Mouse (Mus musculus): ENCODE measurements around the gene Mnat1. TPM values are rescaled to one million over a fixed set of nuclear protein-coding genes. Genes with fewer than 3 reads are reported as not detected.

Gene Mnat1
- polyA plus RNA-seq, 1 experiment from 2014 or later, result 36.6 TPM

GRCm38 (mm10) chr12:73207008-73207407, 83.5 kb downstream of the Mnat1 start:
- H3K4me1 ChIP-seq (ENCODE audit: control insufficient read depth, insufficient read depth, low read length), result 0 out of 2 replicates have a peak, but pooled peaks cover 9% of the 10 kb centered on the region
- H3K4me3 ChIP-seq (ENCODE audit: low read depth, low read length), result no peak overlapping the region
- H3K9me3 ChIP-seq (ENCODE audit: control insufficient read depth, low read depth, low read length), result no peaks in the 10 kb centered on the region
- no peaks in the 10 kb centered on the region for H3K36me3 ChIP-seq (ENCODE audit: control insufficient read depth, insufficient read depth, low read length)
- ATAC-seq (ENCODE audit: insufficient number of reproducible peaks, insufficient read depth, low FRiP score, low read depth), result no peak
- 63% methylated on average over 4 of the region's 4 CpGs for WGBS
- no peak overlapping the region for H3K4me2 ChIP-seq (replicated peaks; ENCODE audit: low read depth, low read length)
- H3K9ac ChIP-seq (replicated peaks; ENCODE audit: low read depth, low read length), result no peak overlapping the region
- H3K27ac ChIP-seq (ENCODE audit: low read length), result no peak overlapping the region; the same call in 1 of the 2 replicates
- H3K27me3 ChIP-seq (ENCODE audit: control insufficient read depth, insufficient read depth, low read length), result no peaks in the 10 kb centered on the region

- Histone ChIP-seq H3K4me1 (ENCODE audit: control insufficient read depth, insufficient read depth, low read length) (0 out of 2 replicates have a peak, but pooled peaks cover 9% of the 10 kb centered on the region), H3K36me3 (ENCODE audit: control insufficient read depth, insufficient read depth, low read length) (no peaks in the 10 kb centered on the region), H3K27ac (ENCODE audit: low read length) (no peak overlapping the region), H3K4me2 (replicated peaks; ENCODE audit: low read depth, low read length) (no peak overlapping the region), H3K9me3 (ENCODE audit: control insufficient read depth, low read depth, low read length) (no peaks in the 10 kb centered on the region), H3K9ac (replicated peaks; ENCODE audit: low read depth, low read length) (no peak overlapping the region), H3K4me3 (ENCODE audit: low read depth, low read length) (no peak overlapping the region), H3K27me3 (ENCODE audit: control insufficient read depth, insufficient read depth, low read length) (no peaks in the 10 kb centered on the region)
- 47% methylated on average over 1 of the region's 1 CpGs for WGBS
- no peak for ATAC-seq (ENCODE audit: insufficient number of reproducible peaks, insufficient read depth, low FRiP score, low read depth)
Observed at GRCm38 (mm10) chr12:73207461-73207860, 83.9 kb downstream of the Mnat1 start.

- Histone ChIP-seq H3K9ac (replicated peaks; ENCODE audit: low read depth, low read length) (no peak overlapping the region), H3K27me3 (ENCODE audit: control insufficient read depth, insufficient read depth, low read length) (no peaks in the 10 kb centered on the region), H3K9me3 (ENCODE audit: control insufficient read depth, low read depth, low read length) (no peaks in the 10 kb centered on the region), H3K4me3 (ENCODE audit: low read depth, low read length) (no peak overlapping the region), H3K4me2 (replicated peaks; ENCODE audit: low read depth, low read length) (no peak overlapping the region), H3K27ac (ENCODE audit: low read length) (no peak overlapping the region), H3K4me1 (ENCODE audit: control insufficient read depth, insufficient read depth, low read length) (0 out of 2 replicates have a peak, but pooled peaks cover 9% of the 10 kb centered on the region), H3K36me3 (ENCODE audit: control insufficient read depth, insufficient read depth, low read length) (no peaks in the 10 kb centered on the region)
- no peak for ATAC-seq (ENCODE audit: insufficient number of reproducible peaks, insufficient read depth, low FRiP score, low read depth)
- WGBS, result 93% methylated on average over 4 of the region's 4 CpGs
Observed at GRCm38 (mm10) chr12:73208518-73208917, 85.0 kb downstream of the Mnat1 start.

GRCm38 (mm10) chr12:73209117-73209516, 85.6 kb downstream of the Mnat1 start:
- H3K9me3 ChIP-seq (ENCODE audit: control insufficient read depth, low read depth, low read length), result no peaks in the 10 kb centered on the region
- no peak overlapping the region for H3K4me3 ChIP-seq (ENCODE audit: low read depth, low read length)
- 0 out of 2 replicates have a peak, but pooled peaks cover 9% of the 10 kb centered on the region for H3K4me1 ChIP-seq (ENCODE audit: control insufficient read depth, insufficient read depth, low read length)
- H3K27me3 ChIP-seq (ENCODE audit: control insufficient read depth, insufficient read depth, low read length), result no peaks in the 10 kb centered on the region
- no peak for ATAC-seq (ENCODE audit: insufficient number of reproducible peaks, insufficient read depth, low FRiP score, low read depth)
- H3K36me3 ChIP-seq (ENCODE audit: control insufficient read depth, insufficient read depth, low read length), result no peaks in the 10 kb centered on the region
- WGBS, result 62% methylated on average over 1 of the region's 1 CpGs
- H3K27ac ChIP-seq (ENCODE audit: low read length), result no peak overlapping the region
- H3K9ac ChIP-seq (replicated peaks; ENCODE audit: low read depth, low read length), result no peak overlapping the region
- no peak overlapping the region for H3K4me2 ChIP-seq (replicated peaks; ENCODE audit: low read depth, low read length)

GRCm38 (mm10) chr12:73210454-73210853, 86.9 kb downstream of the Mnat1 start:
- WGBS, result 52% methylated on average over 3 of the region's 3 CpGs
- Histone ChIP-seq H3K27me3 (ENCODE audit: control insufficient read depth, insufficient read depth, low read length) (no peaks in the 10 kb centered on the region), H3K4me2 (replicated peaks; ENCODE audit: low read depth, low read length) (no peak overlapping the region), H3K9ac (replicated peaks; ENCODE audit: low read depth, low read length) (no peak overlapping the region), H3K9me3 (ENCODE audit: control insufficient read depth, low read depth, low read length) (no peaks in the 10 kb centered on the region), H3K36me3 (ENCODE audit: control insufficient read depth, insufficient read depth, low read length) (no peaks in the 10 kb centered on the region), H3K4me3 (ENCODE audit: low read depth, low read length) (no peak overlapping the region), H3K27ac (ENCODE audit: low read length) (no peak overlapping the region), H3K4me1 (ENCODE audit: control insufficient read depth, insufficient read depth, low read length) (0 out of 2 replicates have a peak, but pooled peaks cover 9% of the 10 kb centered on the region)
- no peak for ATAC-seq (ENCODE audit: insufficient number of reproducible peaks, insufficient read depth, low FRiP score, low read depth)

GRCm38 (mm10) chr12:73215773-73216172, 92.3 kb downstream of the Mnat1 start:
- no peak overlapping the region for H3K27ac ChIP-seq (ENCODE audit: low read length)
- no peaks in the 10 kb centered on the region; the same call in 1 of the 2 replicates for H3K36me3 ChIP-seq (ENCODE audit: control insufficient read depth, insufficient read depth, low read length)
- no peak for ATAC-seq (ENCODE audit: insufficient number of reproducible peaks, insufficient read depth, low FRiP score, low read depth)
- H3K9me3 ChIP-seq (ENCODE audit: control insufficient read depth, low read depth, low read length), result no peaks in the 10 kb centered on the region
- H3K4me2 ChIP-seq (replicated peaks; ENCODE audit: low read depth, low read length), result no peak overlapping the region
- H3K4me3 ChIP-seq (ENCODE audit: low read depth, low read length), result no peak overlapping the region
- H3K9ac ChIP-seq (replicated peaks; ENCODE audit: low read depth, low read length), result no peak overlapping the region
- 93% methylated on average over 5 of the region's 5 CpGs for WGBS
- no peaks in the 10 kb centered on the region for H3K4me1 ChIP-seq (ENCODE audit: control insufficient read depth, insufficient read depth, low read length)
- no peaks in the 10 kb centered on the region for H3K27me3 ChIP-seq (ENCODE audit: control insufficient read depth, insufficient read depth, low read length)

- Histone ChIP-seq H3K4me3 (ENCODE audit: low read depth, low read length) (no peak overlapping the region), H3K27me3 (ENCODE audit: control insufficient read depth, insufficient read depth, low read length) (no peaks in the 10 kb centered on the region), H3K4me2 (replicated peaks; ENCODE audit: low read depth, low read length) (no peak overlapping the region), H3K9ac (replicated peaks; ENCODE audit: low read depth, low read length) (no peak overlapping the region), H3K4me1 (ENCODE audit: control insufficient read depth, insufficient read depth, low read length) (no peaks in the 10 kb centered on the region), H3K9me3 (ENCODE audit: control insufficient read depth, low read depth, low read length) (no peaks in the 10 kb centered on the region), H3K27ac (ENCODE audit: low read length) (no peak overlapping the region), H3K36me3 (ENCODE audit: control insufficient read depth, insufficient read depth, low read length) (peaks cover 6% of the 10 kb centered on the region; the same call in 1 of the 2 replicates)
- WGBS, result 92% methylated on average over 5 of the region's 5 CpGs
- no peak for ATAC-seq (ENCODE audit: insufficient number of reproducible peaks, insufficient read depth, low FRiP score, low read depth)
Observed at GRCm38 (mm10) chr12:73218632-73219031, 95.1 kb downstream of the Mnat1 start.

- no peak for ATAC-seq (ENCODE audit: insufficient number of reproducible peaks, insufficient read depth, low FRiP score, low read depth)
- Histone ChIP-seq H3K4me3 (ENCODE audit: low read depth, low read length) (no peak overlapping the region), H3K4me2 (replicated peaks; ENCODE audit: low read depth, low read length) (no peak overlapping the region), H3K36me3 (ENCODE audit: control insufficient read depth, insufficient read depth, low read length) (peaks cover 6% of the 10 kb centered on the region; the same call in 1 of the 2 replicates), H3K27me3 (ENCODE audit: control insufficient read depth, insufficient read depth, low read length) (no peaks in the 10 kb centered on the region), H3K9me3 (ENCODE audit: control insufficient read depth, low read depth, low read length) (no peaks in the 10 kb centered on the region), H3K4me1 (ENCODE audit: control insufficient read depth, insufficient read depth, low read length) (0 out of 2 replicates have a peak, but pooled peaks cover 3% of the 10 kb centered on the region), H3K27ac (ENCODE audit: low read length) (no peak overlapping the region), H3K9ac (replicated peaks; ENCODE audit: low read depth, low read length) (no peak overlapping the region)
- 75% methylated on average over 3 of the region's 3 CpGs for WGBS
Observed at GRCm38 (mm10) chr12:73221235-73221634, 97.7 kb downstream of the Mnat1 start.

GRCm38 (mm10) chr12:73223872-73224271, 100.4 kb downstream of the Mnat1 start:
- Histone ChIP-seq H3K4me2 (replicated peaks; ENCODE audit: low read depth, low read length) (no peak overlapping the region), H3K9ac (replicated peaks; ENCODE audit: low read depth, low read length) (no peak overlapping the region), H3K27ac (ENCODE audit: low read length) (no peak overlapping the region), H3K27me3 (ENCODE audit: control insufficient read depth, insufficient read depth, low read length) (no peaks in the 10 kb centered on the region), H3K36me3 (ENCODE audit: control insufficient read depth, insufficient read depth, low read length) (peaks cover 6% of the 10 kb centered on the region; the same call in 1 of the 2 replicates), H3K9me3 (ENCODE audit: control insufficient read depth, low read depth, low read length) (no peaks in the 10 kb centered on the region), H3K4me3 (ENCODE audit: low read depth, low read length) (no peak overlapping the region), H3K4me1 (ENCODE audit: control insufficient read depth, insufficient read depth, low read length) (0 out of 2 replicates have a peak, but pooled peaks cover 3% of the 10 kb centered on the region)
- WGBS, result 46% methylated on average over 6 of the region's 6 CpGs
- no peak for ATAC-seq (ENCODE audit: insufficient number of reproducible peaks, insufficient read depth, low FRiP score, low read depth)

Data from stomach, embryonic 14.5 days (tissue).